Mouse (Mus musculus) heart, postnatal 10 days (tissue): ENCODE results near the gene Mepce. TPM values are rescaled to one million over a fixed set of nuclear protein-coding genes. Genes with fewer than 3 reads are reported as not detected.
"Not testable (repeated sequence)": the region's sequence is repeated elsewhere in the genome, so short reads cannot be mapped to it uniquely, and the experiment has no call there.

Experiments
- DNase-seq, 2 experiments: peaks; one replicate each; pipeline ENCODE4 v3.0.0; 2021
- intact Hi-C: fragments of 180-260 bp; cut with DNase I; formaldehyde crosslinking; loops from one replicate; pipeline ENCODE4 v1.15.1; 2025
- total RNA-seq, 2 experiments: library from RNA; stranded (reverse); gene quantifications; 2 replicates each; pipeline ENCODE4 v1.2.3; 2021

The Mepce gene
- total RNA-seq, 2 experiments from 2014 or later: 26.2 to 41.3 TPM

- no peak for DNase-seq
- intact Hi-C loops: no loop called here
Observed at GRCm38 (mm10) chr5:137766270-137766669, 21.2 kb downstream of the Mepce start.

GRCm38 (mm10) chr5:137764609-137765340, 22.7 kb downstream of the Mepce start:
- intact Hi-C loops: no loop called here
- no peak for DNase-seq

- DNase-seq: peak; percentile 91 to 92
- intact Hi-C loops: loop anchor here (5.0 kb wide), 1 partner anchor 158 kb away; the partner anchor contains the start of gene Mospd3
Observed at GRCm38 (mm10) chr5:137759971-137760412, 27.5 kb downstream of the Mepce start.

GRCm38 (mm10) chr5:137758921-137759534, 28.4 kb downstream of the Mepce start:
- intact Hi-C loops: loop anchor here (5.0 kb wide), 1 partner anchor 157 kb away; the partner anchor contains the start of gene Mospd3
- DNase-seq: no peak

- intact Hi-C loops: loop anchor here (1.0 to 5.0 kb wide), 2 partner anchors 101 to 156 kb away; partner anchors contain the start of gene Mospd3
- DNase-seq: peak; percentile 87 to 88
Observed at GRCm38 (mm10) chr5:137757887-137758286, 29.6 kb downstream of the Mepce start.

GRCm38 (mm10) chr5:137756882-137757661, 30.4 kb downstream of the Mepce start:
- intact Hi-C loops: loop anchor here (1.0 to 5.0 kb wide), 2 partner anchors 100 to 155 kb away; partner anchors contain the start of gene Mospd3
- DNase-seq: peak; percentile 92 to 95

- DNase-seq: peak in 1 of 2 experiments; percentile 31
- intact Hi-C loops: loop anchor here (5.0 kb wide), 1 partner anchor 154 kb away; the partner anchor contains the start of gene Mospd3
Observed at GRCm38 (mm10) chr5:137756106-137756505, 31.3 kb downstream of the Mepce start.

- intact Hi-C loops: loop anchor here (5.0 kb wide), 1 partner anchor 153 kb away; the partner anchor contains the start of gene Mospd3
- DNase-seq: no peak
Observed at GRCm38 (mm10) chr5:137755425-137755824, 32.0 kb downstream of the Mepce start.

GRCm38 (mm10) chr5:137753111-137753832, 34.2 kb downstream of the Mepce start:
- DNase-seq: peak; percentile 67 to 69
- intact Hi-C loops: no loop called here

- intact Hi-C loops: no loop called here
Observed at GRCm38 (mm10) chr5:137751988-137752387, 35.5 kb downstream of the Mepce start.

GRCm38 (mm10) chr5:137751221-137751887, 36.1 kb downstream of the Mepce start:
- DNase-seq: peak; percentile 62 to 65
- intact Hi-C loops: no loop called here

More at GRCm38 (mm10) chr5:137751988-137752387, 35.5 kb downstream of the Mepce start:
- no peak for DNase-seq

- DNase-seq, intact Hi-C loops: not testable (repeated sequence)
Observed at GRCm38 (mm10) chr5:137750212-137750611, 37.2 kb downstream of the Mepce start.

- peak in 1 of 2 experiments; percentile 49 for DNase-seq
- intact Hi-C loops: loop anchor here (5.0 kb wide), 1 partner anchor 217 kb away; the partner anchor contains the start of genes Epo and Gnb2
Observed at GRCm38 (mm10) chr5:137749196-137749836, 38.1 kb downstream of the Mepce start.

- peak; percentile 73 to 77 for DNase-seq
Observed at GRCm38 (mm10) chr5:137748130-137748770, 39.2 kb downstream of the Mepce start.

GRCm38 (mm10) chr5:137747326-137747961, 40.0 kb downstream of the Mepce start:
- intact Hi-C loops: loop anchor here (5.0 kb wide), 1 partner anchor 215 kb away; the partner anchor contains the start of genes Epo and Gnb2
- peak; percentile 71 to 74 for DNase-seq

More at GRCm38 (mm10) chr5:137748130-137748770, 39.2 kb downstream of the Mepce start:
- intact Hi-C loops: loop anchor here (5.0 kb wide), 1 partner anchor 216 kb away; the partner anchor contains the start of genes Epo and Gnb2

GRCm38 (mm10) chr5:137746851-137747325, 40.6 kb downstream of the Mepce start:
- intact Hi-C loops: loop anchor here (5.0 kb wide), 1 partner anchor 215 kb away; the partner anchor contains the start of genes Epo and Gnb2
- DNase-seq: peak; percentile 53 to 55

- peak; percentile 86 for DNase-seq
- intact Hi-C loops: loop anchor here (5.0 kb wide), 1 partner anchor 214 kb away; the partner anchor contains the start of genes Epo and Gnb2
Observed at GRCm38 (mm10) chr5:137746282-137746850, 41.1 kb downstream of the Mepce start.
